Mouse (Mus musculus) liver, adult 2 months (tissue): ENCODE data around the gene Pard3.

ENCODE experiments used
- CTCF ChIP-seq: fragments of 200-500 bp; IDR thresholded peaks from 2 replicates; pipeline ENCODE4 v1.5.1; 2011; ENCODE audit warnings: low read depth, low read length, control low read depth
- POLR2A ChIP-seq: fragments of 200-500 bp; IDR thresholded peaks from 2 replicates; pipeline ENCODE4 v1.6.1; 2011; ENCODE audit warnings: low read length, control low read depth; ENCODE audit not compliant: insufficient read depth; ENCODE audit errors: extremely low read depth

DNA sequence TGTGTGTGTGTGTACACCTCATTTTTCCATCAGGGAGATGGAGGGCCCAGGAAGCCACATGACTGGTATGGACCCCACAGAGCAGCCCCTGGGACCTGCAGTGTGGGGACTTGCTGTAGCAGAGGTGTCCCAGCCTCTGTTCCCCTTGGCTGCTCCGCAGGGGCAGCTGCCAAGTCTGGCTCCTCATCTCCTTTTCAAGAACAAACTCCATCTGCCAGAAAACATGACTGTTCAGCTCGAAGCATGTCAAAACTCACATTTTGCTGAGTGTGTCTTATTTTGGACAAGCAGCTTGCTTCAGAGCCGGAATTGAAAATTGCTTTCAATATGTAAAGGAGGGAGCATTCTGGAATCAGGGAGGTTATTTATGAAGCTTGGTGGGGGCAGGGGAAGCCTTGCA is 471.1 kb downstream of the Pard3 start:
- TF ChIP-seq POLR2A (no peak), CTCF (no peak)
